Mouse (Mus musculus) gastrocnemius, postnatal 4 days (tissue): ENCODE data around the gene Siglecf. TPM values are rescaled to one million over a fixed set of nuclear protein-coding genes. Genes with fewer than 3 reads are reported as not detected.
"Not testable (repeated sequence)": the region's sequence is repeated elsewhere in the genome, so short reads cannot be mapped to it uniquely, and the experiment has no call there.

Experiments
- DNase-seq, 2 experiments: peaks; one replicate each; pipeline ENCODE4 v3.0.0; 2021 to 2022; ENCODE audit warnings: low spot score in 2 of 2, mixed read lengths in 2 of 2
- long read RNA-seq, 2 experiments: library from polyadenylated mRNA; stranded (forward); transcript quantifications; one replicate each; pipeline ENCODE4 v2.0.0; 2021
- total RNA-seq, 2 experiments: library from RNA; stranded (reverse); gene quantifications; 2 replicates each; pipeline ENCODE4 v1.2.3; 2021

The Siglecf gene
- under 1 TPM; 0.10 to 0.17 TPM for total RNA-seq
- long read RNA-seq, experiment 1, partial matches to known transcripts, result 1 of 1 reads
- long read RNA-seq, experiment 1, other reads (novel, unspliced or antisense), result 0 of 1 reads
- long read RNA-seq, experiment 2, result 0 reads

DNA sequence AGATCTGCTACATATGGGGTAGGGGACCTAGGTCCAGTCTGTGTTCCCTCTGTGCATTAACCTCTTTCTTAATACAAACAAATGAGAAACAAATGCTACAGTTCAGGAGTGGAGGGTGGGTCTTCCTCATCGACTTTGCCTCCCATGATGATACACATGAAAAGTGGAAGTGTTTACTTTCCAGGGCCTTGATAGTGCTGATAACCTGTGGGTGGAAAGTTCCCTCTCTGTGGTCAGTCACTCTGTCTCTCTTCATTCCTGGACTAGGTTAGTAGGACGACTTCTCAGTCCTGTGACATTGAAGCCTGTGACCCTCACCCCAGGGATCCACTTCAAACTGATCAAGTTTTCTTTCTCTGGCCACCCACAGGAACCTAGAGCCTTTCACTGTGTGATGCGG lies at the start of gene Siglecf:
Siglecf (plus strand) TSS at position 188 of the 400 bp plus-strand sequence.
- DNase-seq, result no peak

- no peak for DNase-seq
These were observed 45.9 kb upstream of the Siglecf start for GRCm38 (mm10) chr7:43305235-43305634.

DNA sequence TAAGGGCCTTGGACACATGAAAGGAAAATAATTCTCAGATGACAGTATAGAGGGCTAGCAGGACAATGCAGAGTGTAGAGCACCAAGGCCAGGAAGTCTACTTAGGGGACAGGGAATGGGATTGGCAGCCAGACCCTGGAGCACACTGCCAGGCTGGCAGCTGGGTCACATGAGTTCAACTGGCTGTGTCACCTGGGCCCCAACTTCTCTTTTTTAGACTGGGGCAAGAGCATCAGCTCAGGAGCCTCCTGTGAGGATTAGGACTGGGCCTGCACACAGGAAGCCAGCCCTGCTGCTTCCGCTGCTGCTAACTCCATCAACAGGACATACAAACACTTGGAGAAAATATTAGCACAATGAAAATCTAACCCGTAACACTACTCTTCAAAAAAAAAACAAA lies 42.1 kb upstream of the Siglecf start:
- DNase-seq, result no peak

- DNase-seq, result no peak
These were observed 39.5 kb upstream of the Siglecf start for GRCm38 (mm10) chr7:43311632-43312031.

DNA sequence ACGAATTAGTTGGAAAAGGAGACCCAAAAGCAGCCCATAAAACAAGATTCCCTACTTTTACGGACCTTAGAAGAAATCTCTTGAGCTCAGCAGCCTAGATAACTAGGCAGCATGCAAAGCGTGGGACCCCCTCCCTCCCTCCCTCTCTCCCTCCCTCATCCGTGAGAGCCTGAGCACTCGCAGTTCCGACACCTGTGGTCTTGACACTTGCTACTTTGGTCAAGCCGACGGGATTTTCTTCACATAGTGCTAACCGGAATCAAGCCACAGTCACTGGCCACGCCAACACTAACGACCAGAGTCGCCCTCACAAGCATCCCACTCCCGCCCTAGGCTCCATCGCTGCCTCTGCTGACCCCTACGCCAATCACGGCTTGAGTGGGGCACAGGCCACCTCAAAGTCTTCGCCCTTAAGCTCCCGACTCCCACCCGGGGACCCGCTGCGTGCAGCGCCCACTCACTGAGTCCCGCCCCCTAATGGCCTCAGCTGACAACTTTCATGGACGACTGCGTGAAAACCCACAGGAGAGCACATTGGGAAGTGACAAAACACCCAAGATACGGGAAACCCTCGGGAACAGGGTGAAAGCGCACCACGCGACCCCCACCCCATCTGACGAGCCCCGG lies 38.6 kb upstream of the Siglecf start:
- no peak for DNase-seq

- DNase-seq, result peak; percentile 74 to 89
These were observed 38.1 kb upstream of the Siglecf start, which contains the start of gene Zfp715 for GRCm38 (mm10) chr7:43313013-43313428. Gene Zfp715 (minus strand): TSS chr7:43313294.

GRCm38 (mm10) chr7:43326223-43326780 lies 24.8 kb upstream of the Siglecf start:
- DNase-seq, result no peak

GRCm38 (mm10) chr7:43328101-43328500 lies 23.0 kb upstream of the Siglecf start:
- no peak for DNase-seq

GRCm38 (mm10) chr7:43333203-43333602 lies 17.9 kb upstream of the Siglecf start:
- DNase-seq, result no peak

DNA sequence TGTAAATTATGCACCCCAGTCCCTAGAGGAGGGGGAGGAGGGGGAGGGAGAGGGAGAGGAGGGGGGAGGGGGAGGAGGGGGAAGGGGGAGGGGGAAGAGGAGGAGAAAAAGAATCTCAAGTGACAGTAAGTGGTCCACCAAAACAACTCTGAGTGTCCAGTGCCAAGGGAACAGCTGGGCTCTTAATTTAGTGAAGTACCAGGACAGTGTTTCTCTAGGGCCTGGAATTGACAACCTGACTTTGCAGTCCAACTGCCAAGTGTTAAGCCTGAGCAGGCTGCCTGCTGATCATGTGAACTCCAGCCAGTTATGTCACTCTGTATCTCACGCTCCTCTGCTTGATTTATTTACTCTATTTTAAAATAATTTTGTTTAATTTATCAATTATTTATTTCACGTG lies 17.2 kb upstream of the Siglecf start:
- no peak for DNase-seq

GRCm38 (mm10) chr7:43340771-43341170 lies 10.4 kb upstream of the Siglecf start:
- no peak for DNase-seq

- DNase-seq, result no peak
These were observed 8.0 kb upstream of the Siglecf start for GRCm38 (mm10) chr7:43343191-43343590.

DNA sequence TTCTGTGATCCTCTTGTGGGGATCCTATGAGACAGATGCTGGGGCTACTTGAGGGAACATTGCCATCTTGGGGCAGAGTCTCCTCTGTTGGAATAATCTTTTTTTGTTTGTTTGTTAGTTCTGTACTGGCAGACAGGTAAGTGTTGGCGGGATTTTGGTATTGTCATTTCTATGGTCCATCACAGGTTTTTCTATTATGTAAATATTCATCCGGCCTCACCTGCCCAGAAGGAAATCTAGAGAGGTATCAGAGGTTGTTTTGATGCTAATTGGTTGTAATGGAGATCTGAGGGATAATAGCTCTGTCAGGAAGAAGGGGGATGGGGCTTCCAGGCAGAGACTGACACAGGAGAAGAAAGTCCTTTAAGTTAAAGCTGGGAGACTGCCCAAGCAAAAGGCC lies 7.1 kb upstream of the Siglecf start:
- DNase-seq, result no peak

DNA sequence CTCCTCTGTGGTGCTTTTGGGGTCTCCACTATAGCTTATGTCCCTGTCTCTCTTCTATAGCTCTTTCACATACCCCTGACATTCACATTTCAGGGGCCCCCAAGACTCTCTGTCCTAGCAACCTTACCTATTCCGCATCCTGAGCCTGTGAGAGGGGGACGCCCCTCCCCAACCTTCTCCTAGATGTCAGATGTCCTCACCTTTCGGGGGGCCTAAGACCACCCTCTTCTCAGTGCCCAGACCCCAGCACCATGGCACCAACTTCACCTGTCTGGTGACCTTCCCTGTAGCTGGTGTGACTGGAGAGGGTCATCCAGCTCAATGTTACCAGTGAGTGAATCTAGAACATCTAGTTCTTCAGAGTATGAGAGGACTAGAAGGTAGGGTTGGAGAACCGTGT lies 6.7 kb upstream of the Siglecf start:
- DNase-seq, result no peak

DNA sequence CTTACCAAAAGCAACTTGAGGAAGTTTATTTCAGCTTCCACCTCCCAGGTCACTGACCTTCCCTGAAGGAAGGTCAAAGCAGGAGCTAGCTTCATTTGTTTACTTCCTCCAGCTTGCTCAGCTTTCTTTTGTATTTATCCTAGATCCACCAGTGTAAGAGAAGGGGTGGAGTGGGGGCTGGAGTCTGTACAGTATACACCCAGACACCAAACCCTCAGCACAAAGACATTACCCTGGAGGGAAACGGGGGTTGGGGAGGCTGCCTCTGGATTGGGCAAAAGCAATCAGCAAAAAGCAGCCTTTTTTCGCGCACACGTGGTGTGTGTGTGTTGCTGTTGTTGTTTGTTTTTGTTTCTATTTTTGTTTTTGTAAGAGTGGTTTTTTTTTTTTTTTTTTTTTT lies 5.0 kb upstream of the Siglecf start:
- DNase-seq, result no peak

DNA sequence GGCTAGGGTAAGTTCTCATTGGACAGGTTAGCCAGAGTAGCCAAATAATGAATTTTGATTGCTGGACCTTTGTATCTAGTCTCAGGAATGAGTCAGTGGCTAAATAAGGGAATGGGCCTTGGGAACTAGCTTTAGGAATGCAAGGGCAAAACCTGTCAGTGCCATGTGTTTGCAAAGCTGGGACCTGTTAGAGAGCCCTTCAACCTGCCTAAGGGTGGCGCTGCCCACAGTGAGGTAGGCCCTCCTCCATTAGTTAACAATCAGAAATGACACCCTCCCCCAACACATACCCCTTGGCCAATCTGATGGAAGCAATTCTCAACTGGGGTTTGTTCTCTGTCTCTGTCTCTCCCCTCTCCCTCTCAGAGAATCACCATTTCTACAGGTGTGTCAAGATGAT lies 4.6 kb upstream of the Siglecf start:
- no peak for DNase-seq

DNA sequence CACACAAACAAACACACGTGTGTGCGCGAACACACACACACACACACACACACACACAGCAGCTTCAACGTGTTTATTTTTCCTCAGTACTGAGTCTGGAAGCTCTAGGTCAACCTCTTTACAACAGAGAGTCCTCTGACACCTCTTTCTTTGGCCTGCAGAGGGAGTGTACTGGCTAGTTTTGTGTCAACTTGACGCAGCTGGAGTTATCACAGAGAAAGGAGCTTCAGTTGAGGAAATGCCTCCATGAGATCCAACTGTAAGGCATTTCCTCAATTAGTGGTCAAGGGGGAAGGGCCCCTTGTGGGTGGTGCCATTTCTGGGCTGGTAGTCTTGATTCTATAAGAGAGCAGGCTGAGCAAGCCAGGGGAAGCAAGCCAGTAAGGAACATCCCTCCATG lies 1.5 kb upstream of the Siglecf start:
- DNase-seq, result not testable (repeated sequence)

DNA sequence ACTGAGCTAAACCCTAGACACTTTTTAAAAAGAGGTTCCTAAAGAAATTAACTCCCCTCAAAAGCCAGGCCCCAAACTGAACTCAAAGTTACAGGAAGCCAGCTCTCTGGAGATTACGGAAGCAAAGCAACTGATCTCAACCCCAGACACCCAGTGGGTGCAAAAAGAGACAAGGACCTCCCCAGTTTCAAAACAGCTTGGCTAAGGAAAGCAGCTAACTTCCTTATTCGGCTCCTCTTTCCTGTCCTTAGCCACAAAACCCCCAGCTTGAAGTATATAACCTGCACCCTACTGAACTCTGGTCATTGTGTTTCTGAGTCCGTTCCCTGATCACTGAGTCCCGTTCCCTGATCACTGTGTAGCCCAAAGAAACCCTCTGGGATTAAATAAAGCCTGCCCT lies 2.0 kb downstream of the Siglecf start:
- no peak for DNase-seq

- no peak for DNase-seq
These were observed 2.6 kb downstream of the Siglecf start for GRCm38 (mm10) chr7:43353758-43354157.

- no peak for DNase-seq
These were observed 4.0 kb downstream of the Siglecf start for GRCm38 (mm10) chr7:43354893-43355835.

DNA sequence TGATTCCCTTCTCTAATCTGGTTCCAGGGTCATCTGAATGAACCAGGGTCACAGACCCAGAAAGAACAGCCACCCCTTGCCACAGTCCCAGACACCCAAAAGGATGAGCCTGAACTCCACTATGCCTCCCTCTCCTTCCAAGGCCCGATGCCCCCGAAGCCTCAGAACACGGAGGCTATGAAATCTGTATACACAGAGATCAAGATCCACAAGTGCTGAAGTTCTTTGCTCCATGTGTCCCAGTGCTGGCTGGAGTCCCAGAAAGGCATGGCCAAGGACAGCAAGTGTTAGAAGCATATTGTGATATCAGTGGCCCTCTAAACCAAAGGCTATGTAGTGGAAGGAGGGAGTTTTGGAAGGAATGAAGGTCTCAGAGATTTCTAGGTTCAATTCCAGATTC lies 7.4 kb downstream of the Siglecf start:
- DNase-seq, result no peak

DNA sequence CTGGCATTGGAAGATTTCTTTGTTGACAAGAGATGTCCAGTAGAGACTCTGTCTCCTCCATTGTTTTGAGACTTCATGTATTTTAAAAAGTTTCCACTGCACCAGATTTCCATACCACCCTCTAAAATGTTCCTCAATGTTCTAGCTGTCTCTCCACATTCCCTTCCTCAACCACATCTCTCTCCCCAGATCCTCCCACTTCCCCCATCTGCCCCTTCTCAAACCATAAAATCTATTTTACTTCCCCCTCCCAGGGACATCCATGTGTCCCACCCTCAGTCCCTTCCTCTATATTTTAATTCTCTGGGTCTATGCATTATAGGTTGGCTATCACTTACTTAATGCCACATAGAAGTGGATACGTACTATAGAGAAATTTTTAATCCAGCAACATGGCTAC lies 10.3 kb downstream of the Siglecf start:
- DNase-seq, result no peak
